Mouse (Mus musculus) right cerebral cortex, postnatal 36 days (tissue): ENCODE data around the gene Dntt.
A peak's percentile ranks its signal among the peaks of the same experiment; 100 is the strongest.

Experiments used
- DNase-seq, 2 experiments: peaks; one replicate each; pipeline ENCODE4 v3.0.0; 2022; ENCODE audit warnings: low spot score in 2 of 2, mixed read lengths in 1 of 2

Gene Dntt

DNA sequence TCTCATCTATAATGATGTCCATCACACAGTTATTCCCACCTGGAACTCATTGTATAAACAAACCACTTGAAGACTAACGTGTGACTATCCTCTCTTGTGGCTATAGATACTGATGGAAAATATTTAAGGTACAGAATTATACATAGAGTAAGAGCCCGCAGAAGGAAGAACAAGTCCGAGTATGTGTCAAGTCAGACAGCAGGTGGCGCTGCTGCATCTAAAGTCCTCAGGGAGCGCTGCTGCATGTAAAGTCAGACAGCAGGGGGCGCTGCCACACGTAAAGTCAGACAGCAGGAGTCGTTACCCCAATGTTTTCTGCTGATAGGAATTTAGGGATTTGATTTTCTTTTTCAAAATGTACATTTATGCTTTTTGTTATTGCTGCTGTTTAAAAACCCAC is 42.4 kb downstream of the Dntt start:
- DNase-seq: peak; percentile 73 to 84

DNA sequence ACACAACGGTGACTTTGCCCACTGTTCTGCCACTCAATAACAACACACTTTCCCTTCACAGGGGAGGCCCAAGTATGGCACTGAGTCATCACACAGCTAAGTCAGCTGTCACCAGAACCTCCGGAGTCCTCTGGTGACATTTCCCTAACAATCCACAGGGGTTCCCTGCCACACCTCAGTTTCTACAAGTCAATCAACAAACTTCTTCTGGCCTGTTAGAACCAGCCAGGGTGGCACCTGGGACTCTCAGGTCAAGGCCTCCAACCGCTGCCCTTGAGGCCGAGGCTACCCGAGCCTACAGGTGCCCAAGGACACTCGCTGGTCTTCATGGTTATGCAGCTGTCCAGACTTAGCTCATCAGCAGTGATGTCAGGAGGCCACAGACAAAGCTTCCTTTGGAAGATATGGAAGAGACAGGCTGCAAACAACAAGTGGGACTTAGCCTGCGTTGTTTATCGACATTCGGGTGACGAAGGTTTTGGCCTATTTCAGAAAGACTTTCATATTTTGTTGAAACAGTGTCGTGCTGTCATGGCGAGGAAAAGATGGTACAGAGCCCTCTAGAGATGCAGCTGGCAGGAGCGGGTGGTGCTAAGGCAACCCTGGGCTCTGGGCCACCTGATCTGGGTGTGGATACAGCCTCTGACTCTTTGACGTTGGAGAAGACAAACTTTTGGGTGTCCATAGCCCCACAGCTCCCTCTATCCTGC is 44.8 kb downstream of the Dntt start:
- no peak for DNase-seq

DNA sequence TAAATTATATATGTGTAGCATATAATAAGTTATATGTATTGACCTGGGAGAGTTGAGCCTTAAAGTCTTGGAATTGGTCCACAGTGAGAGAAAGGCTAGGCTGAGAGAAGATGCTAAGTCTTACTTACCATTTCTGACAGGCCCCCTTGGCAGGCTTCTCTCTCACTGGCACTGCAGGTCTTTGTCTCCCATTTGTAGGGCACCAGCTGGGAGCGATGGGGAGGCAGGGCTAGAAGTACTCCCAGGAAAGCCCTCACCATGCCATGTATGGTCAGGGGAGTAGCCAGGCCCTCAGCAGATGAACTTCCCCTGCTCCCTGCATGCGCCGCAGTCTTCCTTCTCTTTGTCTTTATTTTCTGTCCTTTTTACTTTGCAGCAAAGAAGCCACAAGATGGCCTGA is 47.8 kb downstream of the Dntt start, which contains the start of gene Opalin:
Opalin (minus strand) TSS at position 208 of the 400 bp plus-strand sequence.
- DNase-seq: no peak

DNA sequence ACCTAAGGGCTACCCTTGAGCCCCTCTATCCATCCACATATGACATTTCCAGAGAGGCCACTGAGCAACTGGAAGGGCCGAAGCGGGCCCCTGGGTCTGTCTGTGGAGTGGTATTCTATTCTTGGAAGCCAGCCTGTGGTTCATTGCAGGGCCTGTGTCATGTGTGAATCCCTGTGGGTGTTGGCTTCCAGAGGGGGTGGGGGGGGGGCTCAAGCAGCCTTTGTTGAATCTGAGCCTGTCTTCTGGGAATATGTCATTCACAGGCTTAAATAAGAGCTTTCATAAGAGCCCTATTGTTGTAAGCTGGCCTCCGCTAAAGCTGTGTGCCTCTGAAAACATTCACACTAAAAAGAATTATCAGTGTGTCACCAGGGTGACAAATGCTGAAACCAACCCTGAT is 52.5 kb downstream of the Dntt start:
- no peak for DNase-seq

DNA sequence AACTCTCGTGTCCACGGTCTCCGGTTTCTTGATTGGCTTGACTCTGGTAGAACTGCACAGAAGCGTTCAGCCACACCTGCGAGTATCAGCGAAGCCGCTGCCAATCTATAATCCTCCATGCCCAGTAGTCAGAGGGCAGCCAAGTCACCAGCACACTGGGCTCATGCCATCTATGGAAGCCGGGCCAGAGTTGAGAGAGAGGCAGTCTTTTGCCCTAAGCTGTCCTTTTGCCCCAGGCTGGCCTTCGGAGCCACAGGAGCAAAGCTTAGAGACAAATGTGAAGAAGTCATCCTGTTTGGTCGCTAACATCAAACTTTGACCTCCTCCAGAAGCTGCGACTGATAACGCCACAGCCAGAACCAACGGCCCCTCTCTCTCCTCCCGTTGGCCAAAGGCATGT is 54.6 kb downstream of the Dntt start:
- no peak for DNase-seq

DNA sequence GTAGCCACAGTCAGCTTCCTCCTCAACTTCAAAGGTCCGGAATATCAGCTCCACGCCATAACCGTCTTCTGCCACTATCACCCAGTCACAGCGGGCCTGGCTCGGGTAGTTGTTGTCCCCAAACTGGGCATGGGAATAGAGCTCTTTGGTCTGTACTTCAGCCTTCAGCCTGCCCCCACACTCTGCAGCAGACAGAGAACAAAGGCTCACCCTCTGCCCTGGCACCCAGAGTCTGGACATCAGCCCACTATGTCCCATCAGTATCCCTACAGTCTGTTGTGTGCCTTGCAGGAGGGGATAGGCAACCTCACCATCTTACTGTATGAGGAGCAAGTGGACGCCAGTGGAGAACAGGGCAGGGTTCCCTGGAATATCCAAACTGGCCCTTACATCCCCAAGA is 57.2 kb downstream of the Dntt start:
- DNase-seq: no peak

DNA sequence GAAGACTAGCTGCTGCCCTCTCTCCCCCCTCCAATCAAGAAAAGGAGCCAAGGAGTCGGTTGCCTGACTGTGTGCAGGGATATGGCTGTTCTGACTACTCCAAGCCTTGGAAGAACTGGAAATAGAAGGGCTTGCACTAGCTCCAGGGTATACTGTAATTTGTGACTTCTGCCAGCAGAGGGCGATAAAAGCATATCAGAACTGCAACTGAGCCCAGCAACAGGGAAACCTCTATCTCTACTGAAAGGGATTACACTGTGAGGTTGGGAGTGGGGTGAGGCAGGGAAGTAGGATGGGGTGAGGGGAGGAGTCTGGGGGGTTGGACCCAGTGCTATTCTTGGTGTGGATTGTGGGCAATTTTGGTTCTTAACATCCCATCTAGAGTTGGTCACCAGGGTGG is 57.6 kb downstream of the Dntt start:
- DNase-seq: peak; percentile 63 to 64

DNA sequence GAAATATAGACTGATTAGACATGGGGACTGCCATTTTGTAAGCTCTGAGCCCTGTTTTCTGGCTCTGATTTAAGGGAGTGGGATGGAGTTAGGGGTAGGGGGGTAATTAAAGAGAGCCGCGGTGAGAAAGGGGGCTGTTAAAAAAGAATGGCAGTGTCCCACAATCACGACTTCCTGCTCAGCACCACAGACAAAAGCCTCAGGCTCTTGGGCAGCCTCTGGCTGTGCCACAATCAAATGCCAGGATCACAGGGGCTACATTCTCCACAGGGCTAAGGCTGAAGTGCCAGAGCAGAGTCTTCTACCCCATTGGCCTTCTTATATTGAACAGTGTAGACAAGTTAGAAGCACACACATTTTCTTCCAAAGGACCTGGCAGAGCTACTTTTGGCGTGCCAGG is 58.8 kb downstream of the Dntt start:
- no peak for DNase-seq

DNA sequence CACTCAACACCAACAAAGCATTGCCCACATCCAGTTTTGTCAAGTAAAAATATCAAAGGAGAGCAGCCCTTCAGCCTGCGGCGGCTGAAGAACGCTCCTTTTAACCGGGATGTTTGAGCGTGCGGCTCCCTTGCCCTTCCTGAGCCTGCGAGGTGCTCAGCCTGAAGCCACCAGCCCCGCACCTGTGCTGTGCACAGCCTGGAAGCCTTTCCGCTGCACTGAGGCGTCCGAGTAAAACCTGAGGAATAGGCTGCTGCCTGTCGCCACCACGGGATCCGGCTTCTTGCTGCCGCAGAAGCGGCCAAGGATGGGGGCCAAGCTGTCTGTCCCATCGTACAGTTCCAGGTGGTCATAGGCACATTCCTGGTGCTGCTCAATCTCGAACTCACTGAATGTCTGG is 59.4 kb downstream of the Dntt start:
- no peak for DNase-seq

DNA sequence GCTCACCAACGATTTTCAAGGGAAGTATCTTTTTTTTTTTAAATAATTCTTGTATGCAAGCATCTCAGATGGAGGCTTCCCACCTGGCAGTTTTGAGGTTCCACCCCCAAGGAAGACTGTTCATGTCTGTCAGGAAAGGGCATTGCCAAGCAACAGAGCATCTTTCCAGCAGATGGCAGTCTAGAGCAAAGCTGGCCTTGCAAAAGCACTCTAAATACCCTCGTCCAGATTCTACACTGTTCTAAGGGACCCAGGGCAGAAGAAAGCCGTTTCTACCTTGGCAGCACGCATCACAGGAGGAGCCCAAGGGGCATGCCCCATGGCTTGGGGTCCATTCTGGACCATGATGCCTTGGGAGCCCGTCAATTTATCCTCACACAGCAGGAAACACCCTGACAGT is 60.8 kb downstream of the Dntt start:
- DNase-seq: peak in 1 of 2 experiments; percentile 34

DNA sequence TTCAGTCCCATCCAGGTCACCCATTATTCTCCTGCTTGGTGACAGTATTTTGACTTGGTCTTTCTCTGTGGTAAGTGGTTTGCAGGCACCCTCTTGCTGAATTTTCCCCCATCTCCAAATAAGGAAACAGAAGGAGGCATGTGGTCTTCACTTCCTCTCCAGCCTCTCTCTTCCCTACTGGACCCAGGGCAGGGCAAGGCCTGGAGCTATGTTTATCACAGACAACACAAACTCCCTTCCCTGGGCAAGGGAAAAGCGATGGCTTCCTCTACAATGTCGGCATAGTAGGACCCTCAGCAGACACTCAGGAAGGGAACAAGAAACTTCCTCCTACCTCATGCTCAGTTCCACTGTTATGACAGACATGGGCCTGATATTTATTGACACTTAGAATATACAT is 62.8 kb downstream of the Dntt start:
- no peak for DNase-seq

DNA sequence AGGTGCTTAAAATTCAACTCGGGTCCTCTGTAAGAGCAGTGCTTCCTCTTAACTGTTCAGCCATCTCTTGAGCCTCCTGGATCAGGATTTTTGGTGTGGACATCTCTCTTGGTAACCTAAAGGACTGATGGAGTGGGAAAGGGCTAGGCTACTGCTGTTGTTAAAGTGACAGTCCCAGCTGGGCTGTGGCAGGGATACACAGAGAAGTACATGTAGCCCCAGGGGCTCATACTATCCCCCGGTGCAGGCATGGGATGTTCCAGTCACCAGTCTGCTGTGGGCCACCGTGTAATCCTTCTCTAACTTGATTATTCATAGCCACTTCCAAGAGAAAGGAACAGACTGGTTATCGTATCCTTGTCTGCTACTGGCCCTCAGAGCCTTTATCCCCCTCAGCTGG is 68.0 kb downstream of the Dntt start:
- no peak for DNase-seq

DNA sequence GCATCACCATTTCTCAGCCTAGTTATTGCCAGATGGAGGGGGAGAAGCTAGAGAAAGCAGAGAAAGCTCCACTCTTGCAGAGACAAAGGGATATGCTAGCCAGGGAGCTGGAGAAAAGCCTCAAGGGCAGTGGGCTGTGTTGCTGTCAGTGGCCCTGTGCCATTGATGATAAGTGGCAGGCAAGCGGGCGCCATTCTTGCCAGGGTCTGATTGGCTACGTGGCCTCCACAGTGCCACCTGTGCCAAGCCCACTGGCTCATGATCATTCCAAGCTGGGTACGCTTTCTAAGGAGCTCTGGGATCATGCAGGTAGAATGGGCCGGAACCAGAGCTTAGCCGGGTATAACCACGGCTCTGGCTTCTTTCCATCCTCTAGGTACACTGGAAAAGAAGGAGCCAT is 71.8 kb downstream of the Dntt start:
- no peak for DNase-seq

DNA sequence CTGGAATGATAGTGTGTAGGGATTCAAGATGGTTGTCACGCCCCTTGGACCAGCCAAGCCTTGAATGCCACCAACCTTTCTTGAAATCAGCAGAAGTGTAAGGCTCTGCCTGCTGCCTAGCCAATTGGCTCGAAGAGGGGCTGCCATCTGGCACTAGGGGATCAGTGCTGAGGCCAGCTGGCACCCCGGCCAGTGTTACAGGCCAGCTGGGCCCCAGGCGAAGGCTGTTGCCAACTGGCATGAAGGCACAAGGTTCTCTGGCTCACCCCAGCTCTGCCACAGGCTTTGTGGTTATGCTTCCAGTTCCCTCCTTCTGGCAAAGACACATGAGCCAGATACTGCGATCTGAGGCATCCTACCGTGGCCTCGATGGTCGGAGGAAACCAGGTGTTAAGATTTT is 72.3 kb downstream of the Dntt start:
- DNase-seq: peak; percentile 38 to 57

DNA sequence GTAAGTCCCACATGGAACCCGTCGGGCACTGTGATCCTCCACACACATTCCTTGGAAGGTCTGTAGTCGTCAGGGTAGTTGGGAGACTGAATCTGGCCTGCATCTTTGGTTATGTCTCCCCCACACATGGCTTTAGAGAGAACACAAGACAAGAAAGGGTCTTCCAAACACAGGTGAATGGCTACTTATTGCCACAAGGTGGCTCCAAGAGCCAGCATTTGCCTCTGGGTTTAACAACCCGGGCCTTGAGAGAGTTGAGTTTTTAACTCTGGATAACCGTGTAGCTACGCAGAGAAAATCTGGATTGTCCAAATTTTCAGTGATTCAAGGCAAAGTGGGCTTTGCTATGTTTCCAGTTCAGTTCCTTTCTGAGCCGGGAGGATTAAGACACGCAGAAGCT is 75.8 kb downstream of the Dntt start:
- DNase-seq: no peak

DNA sequence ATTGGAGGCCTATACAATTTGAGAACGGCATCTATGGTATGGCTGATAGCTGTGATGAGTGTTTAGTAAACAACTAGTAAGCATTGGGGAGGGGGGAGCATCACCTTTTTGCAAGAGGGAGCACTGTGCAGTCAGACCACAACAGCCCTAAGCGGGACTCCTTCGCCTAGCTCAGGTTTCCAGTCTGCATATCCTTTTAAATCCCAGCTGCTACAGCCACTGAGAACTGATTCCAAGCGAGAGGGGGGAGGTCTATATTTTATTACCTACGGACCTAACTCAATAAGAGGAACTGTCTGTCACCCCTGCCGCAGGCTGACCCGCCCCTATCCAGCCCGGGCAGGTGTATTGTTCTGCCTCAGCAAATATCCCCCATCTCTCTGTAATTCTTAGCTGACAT is 78.5 kb downstream of the Dntt start:
- no peak for DNase-seq

DNA sequence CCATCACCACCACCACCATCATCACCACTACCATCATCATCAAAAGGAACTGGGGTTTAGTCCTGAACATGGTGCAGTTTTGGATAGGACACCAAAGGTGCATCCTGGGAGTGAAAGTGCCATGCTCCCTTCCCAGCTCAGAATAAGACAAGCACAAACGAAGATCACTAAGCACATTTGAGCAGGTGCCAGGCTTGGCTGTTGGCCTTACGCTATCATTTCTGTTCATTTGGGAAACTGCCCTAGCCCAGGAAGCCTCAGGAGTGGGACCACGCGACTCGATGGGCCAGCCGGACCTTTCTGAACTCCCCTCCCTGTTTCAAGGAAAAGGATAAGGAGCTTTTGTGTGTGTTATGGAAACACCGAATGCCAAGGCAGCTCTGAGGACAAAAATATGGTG is 79.6 kb downstream of the Dntt start:
- no peak for DNase-seq
